Mouse (Mus musculus): ENCODE data around the gene Zfp553.
A peak's percentile ranks its signal among the peaks of the same experiment; 100 is the strongest.

Gene Zfp553

DNA sequence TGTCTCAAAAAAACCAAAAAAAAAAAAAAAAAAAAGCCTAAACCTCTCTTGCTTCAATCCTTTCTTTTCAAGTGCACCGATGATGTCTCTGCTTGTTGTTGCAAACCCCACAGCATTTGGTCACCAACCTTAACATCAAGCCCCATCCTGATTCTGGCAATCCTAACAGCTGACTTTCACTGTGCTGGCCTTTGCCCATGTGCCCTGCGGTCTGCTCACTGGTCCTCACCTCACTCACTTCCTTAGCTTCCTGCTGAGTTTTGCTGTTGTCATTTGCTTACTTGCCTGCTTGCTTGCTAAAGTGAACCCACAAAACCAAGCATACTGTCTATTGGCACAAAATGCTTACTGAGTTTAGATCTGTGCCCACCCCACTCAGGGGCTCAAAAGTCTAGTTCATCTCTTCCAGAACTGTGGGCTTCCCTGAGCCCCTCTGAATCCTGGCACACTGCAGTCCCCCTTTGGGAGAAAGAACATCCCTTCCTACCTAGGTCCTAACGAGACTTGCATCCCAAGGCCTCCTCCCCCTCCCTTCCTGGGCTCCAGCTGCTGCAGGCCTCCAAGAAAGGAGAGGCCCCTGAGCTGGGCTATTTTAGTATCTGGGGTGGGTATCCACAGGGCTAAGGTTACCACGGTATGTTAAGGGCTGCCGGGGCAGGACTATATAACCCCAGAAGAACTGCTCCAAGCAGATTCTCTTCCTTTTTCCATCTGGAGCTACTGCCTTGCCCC, 21.7 kb upstream of the Zfp553 start:
- no peak for DNase-seq

DNA sequence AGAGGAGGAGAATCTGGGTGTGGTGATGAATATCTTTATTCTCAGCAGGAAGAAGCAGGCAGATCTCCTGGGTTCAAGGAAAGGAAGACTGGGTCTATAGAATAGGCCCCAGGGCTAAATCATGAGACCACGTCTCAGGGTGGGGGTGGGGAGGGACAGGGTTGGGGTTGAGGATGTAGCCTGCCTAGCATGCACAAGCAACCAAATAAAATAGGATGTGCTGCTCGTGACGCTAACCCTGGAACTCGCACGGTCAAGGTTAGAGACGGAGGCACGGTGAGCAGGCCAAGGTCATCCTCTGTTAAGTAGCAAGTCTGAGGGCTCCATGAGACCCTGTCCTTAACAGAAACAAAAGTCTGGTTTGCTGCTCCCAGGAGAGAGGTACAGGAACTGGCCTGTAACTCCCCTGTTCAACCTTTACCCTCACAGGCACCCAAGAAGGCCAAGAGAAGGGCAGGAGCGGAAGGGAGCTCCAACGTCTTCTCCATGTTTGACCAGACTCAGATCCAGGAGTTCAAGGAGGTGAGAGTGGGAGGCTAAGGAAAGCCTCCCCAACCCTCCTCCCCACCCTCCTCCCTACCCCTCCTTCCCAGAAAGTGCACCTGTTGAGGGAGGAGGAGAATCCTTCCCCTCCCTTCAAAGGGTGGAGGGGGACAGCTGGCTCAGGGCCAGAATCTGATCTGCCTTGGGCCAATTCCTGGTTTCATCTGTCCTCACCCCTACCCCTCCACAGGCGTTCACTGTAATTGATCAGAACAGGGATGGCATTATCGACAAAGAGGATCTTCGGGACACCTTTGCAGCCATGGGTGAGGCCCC, 20.2 kb upstream of the Zfp553 start:
- no peak for DNase-seq

DNA sequence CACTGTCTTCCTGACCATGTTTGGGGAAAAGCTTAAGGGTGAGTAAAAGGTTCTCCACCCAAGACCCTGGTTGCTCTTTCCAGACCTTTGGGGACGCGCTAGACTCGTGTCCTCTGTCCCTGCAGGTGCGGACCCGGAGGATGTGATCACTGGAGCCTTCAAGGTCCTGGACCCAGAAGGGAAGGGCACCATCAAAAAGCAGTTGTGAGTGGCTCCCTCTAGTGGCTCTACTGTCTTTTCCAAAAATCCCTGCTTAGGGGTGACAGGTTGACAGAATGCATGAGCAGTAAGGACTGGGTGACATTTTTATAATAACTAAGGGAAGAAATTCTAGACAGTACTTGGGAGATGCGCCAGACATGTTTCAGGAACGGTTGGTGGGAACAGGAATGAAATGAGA, 19.4 kb upstream of the Zfp553 start:
- no peak for DNase-seq

DNA sequence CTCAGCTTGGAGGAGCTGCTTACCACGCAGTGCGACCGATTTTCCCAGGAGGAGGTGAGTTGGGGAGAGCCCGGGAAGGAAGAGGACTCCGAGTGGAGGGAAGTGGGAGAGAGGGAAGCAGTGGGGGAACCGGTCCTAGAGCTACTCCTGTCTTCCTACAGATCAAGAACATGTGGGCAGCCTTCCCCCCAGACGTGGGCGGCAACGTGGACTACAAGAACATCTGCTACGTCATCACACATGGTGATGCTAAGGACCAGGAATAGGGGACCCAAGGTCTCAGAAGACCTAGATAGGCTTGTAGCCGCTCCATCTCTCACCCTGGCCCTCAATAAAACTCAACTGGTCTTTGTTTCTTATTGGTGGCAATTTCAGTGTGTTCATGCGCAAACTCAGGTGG, 18.9 kb upstream of the Zfp553 start:
- DNase-seq, result no peak

DNA sequence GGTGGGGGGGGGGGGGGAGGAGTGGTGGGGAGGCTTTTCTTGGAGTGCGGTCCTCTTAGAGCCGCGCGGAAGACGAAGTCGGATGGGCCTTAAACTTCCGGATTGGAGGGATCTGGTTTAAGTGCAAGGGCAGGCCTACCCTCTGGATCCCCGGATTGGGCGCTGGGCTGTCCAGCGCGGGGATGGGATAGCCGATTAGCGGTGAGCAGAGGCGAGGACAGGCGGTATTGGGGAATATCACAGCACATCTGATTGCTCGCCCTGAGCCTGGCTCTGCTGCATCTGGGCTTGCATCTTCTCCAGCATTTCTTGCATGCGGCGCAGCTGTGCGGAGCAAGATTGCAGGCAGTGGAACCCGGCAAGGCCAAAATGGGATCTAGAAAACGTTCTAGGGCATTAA, 18.3 kb upstream of the Zfp553 start:
- no peak for DNase-seq

DNA sequence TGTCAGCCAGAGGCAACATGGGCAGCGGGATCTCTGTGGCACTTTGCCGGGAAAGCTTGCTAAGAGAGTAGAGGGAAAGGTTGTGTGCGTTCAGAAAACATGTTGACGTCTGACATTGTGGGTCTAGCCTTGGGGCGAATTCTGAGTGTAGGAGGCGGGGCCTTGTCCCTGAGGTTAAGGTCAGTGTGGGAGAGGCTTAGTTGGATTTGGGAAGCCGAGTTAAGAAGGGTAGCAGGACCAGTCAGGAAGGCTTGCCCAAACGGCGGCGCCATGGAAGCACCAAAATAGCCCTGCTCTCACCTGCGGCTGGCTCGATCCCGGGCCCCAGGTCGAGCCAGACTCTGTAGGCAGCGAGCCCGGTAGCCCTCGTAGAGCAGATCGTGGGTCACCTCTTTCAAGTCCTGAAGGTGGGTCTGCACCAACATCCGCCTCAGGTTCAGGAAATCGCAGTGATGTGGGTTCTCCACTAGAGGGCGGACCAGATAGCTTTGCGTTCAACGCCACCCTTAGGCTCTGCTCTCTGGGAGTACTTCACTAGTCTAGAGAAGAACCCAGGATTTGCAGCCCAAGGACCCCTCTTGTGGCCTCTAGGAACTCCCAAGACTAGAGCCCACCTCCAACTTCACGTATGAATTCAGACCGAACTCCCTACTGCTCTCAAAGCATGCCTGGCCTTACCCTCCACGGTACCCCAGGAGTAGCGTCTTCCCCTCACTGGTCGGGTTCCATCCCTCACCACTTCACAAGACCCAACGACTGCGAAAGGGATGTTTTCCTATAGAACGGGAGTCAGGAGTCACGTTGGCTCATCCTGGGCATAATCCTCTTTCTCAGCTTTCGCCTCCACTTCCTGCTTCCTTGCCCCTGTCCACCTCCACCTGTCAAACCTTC, 17.6 kb upstream of the Zfp553 start:
- DNase-seq, result peak in 1 of 2 experiments; percentile 54

DNA sequence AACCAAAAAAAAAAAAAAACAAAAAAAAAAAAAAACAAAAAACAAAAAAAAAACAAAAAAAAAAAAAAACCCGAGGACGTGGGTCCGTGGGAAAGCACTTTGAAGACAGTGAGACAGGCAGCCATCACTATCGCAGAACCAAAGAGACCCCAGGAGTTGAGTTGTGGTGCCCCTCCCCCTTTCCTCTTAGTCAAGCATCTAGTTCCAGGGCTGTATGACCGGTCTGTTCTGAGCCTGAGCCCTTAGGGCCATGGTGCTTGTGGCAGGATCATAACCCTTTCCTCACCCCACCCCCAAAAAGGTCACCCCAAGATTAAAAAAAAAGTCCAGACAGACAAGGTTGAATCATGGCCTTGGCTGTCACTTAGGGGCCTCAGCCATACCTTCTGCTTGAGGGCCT, 16.6 kb upstream of the Zfp553 start:
- no peak for DNase-seq

DNA sequence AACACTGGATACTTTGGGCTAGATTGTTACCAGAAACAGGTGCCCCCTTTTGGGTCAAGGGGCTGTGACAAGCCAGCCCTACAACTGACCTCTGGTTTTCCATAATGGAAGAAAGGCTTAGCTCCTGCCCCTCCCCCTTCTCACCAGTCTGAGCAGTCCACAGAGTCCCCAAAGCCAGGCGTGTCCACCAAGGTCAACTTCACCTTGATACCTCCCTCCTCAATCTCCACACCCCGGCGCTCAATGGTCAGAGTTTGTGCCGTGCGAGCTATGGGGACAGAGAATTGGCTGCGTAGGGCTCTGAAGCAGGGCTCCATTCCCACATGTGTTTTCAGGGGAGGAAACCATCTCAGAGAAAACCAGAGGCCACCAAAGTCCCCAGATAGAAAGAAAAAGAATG, 15.4 kb upstream of the Zfp553 start:
- no peak for DNase-seq

DNA sequence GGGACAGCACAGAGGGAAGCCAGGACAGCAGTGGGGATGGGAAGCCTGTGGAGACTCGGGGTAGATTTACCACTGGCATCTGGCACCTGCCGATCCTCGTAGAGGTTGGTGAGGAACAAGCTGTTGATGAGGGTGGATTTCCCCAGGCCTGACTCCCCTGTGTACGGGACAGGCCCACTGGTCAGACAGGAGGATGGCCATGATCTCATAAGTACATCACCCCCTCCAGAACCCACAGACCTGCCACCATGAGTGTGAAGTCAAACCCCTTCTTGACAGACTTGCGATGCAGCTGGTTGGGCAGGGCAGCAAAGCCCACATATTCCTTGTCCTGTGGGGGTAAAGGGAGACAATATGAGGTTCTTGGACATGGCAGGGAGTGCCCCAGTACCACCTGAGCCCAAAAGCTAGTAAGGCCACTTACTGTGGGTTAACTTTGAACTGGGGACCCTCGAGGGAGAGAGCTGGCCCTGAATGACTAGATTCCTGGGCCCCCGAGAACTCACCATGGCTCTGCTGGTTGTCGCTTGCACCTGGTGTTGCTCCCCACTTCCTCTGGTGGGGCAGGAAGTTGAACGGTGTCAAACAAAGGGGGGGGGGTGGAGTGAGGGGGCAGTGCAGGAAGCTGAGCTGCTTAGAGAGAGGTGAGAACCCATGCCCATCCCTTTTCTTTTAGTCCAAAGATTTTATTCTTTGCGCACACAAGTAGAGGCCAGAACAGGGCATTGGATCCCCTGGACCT, 14.8 kb upstream of the Zfp553 start:
- peak; percentile 55 for DNase-seq

DNA sequence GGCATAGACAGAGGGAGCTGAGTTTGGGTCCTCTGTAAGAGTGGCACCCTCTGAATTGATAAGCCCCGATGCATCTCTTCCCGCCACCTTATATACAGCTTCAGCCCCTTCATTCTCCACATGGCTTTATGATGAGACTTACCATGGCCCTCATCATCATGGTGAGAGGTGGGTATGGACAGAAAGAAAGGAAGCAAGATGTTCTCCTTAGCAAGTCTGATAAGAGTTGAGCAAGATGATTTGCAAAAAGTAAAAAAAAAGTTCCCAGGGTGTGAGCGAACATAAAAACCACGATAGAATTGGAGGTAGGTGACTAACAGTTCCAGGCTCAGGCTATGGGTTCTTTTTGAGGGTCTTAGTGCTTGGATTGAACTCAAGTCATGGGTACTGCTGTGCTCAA, 14.2 kb upstream of the Zfp553 start:
- DNase-seq, result no peak

DNA sequence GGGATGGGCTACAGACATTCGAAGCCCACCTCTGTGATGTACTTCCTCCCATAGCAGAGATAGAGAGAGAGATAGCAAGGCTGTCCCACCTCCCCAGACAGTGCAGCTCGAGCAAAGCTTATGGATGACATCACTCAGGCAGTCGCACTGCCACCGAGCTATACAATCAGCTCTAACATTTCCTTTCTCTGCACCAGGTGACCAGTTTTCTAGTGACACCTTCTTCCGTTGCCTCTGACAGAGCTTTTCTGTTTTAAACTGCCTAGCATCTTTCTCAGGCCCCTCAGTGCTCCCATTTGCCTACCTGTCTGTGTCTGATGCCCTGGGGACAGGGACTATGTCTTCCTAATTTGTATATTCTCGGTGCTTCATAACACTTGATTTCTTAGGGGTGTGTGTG, 12.4 kb upstream of the Zfp553 start:
- no peak for DNase-seq

DNA sequence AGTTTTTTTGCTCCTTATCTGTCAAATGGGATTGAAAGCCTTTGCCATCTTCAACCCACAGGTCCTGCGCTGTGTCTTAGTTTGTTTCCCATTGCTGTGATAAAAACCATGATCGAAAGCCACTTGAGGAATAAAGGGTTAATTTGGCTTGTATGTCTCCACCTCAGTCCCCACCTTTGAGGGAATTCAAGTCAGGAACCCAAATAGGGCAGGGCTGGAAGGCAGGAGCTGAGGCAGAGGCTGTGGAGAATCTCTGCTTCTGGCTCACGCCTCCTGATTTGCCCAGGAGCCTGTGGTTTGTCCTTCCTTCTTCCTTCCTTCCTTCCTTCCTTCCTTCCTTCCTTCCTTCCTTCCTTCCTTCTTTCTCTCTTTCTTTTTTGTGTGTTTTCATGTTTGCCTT, 9.8 kb upstream of the Zfp553 start:
- no peak for DNase-seq

DNA sequence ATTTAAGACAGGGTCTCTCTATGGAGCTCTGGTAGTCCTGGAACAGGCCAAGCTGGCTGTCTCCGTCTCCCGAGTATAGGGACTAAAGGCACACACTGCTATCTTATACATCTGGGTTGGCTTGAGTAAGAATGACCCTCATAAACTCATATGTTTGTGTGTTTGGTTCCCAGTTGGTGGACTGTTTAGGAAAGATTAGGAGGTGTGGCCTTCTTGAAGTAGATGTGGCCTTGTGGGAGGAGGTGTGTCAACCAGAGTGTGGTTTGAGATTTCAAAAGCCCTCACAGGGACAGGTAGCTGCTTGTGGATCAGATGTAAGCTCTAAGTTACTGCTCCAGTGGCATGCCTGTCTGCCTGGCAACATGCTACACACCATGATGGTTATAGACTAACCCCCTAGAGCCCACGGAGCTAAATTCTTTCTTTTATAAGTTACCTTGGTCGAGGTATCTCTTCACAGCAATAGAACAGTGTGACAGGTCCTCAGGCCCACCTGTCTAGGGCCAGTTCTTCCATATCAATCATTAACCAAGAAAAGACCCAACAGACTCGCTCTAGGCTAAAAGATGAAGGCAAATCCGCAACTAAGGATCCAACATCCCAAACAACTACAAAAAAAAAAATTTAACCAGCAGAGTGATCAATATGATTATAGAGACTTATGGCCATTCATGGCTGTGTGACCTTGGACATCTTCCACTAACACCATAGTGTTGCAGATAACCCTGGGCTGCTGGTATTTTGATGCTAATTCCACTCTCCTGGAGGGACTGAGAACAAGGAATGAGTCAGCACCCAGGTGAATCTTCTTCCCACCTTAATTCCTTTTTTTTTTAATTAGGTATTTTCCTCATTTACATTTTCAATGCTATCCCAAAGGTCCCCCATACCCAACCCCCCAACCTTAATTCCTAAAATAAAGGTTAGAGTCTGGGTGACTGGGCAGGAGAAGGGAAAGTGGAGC, 9.1 kb upstream of the Zfp553 start:
- no peak for DNase-seq

DNA sequence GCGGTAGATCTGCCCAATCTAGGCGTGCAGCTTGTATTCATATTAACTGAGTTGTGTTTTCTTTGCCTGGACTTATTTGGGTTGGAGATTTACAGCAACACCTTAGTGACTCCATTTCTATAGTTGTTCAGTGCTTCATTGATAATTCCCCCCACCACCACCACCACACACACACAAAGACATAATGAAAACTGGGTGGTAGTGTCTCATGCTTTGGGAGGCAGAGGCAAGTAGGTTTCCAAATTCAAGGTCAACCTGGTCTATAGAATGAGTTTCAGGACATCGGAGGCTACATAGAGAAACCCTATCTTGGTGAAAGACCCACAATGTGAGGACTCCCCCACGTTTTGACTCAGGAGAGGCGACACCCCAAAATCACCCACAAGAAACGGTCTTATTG, 8.2 kb upstream of the Zfp553 start:
- no peak for DNase-seq

DNA sequence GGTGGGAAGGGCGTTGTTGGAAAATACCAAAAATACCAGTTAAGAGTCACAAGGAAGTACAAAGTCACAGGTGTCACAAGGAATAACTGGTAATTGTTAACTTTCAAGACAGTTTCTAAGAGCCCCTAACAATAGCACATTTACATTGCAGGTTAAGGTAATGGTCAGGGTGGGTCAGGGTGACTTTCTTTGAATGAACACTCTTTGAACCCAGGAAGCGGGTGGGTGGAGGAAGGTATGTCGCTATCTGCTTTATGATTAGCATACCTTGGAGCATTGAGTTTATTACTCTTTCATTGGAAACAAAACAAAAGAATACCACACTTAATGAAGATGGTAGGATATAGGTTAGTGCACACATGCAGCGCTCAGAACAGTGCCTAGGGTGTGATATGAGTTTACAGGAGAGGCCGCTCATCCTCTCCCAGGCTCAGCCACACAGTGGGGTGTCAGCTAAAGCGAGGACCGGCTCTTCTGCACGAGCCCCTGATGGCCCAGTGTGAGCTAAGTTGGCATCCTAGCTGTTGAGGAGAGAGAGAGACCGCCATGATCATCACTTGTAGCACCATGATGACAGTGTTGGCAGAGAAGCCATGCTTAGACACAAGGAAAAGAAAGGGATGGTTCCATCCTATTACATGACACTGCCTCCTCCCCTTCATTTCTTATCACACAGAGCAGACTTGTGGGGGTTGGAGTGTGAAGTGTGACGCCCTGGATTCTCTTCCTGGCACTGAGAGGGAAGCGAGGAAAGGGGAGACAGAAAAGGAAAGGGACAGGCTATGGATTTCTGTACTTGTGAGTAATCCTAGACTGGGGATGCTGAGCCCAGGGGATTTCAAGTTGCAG, 7.5 kb upstream of the Zfp553 start:
- no peak for DNase-seq

DNA sequence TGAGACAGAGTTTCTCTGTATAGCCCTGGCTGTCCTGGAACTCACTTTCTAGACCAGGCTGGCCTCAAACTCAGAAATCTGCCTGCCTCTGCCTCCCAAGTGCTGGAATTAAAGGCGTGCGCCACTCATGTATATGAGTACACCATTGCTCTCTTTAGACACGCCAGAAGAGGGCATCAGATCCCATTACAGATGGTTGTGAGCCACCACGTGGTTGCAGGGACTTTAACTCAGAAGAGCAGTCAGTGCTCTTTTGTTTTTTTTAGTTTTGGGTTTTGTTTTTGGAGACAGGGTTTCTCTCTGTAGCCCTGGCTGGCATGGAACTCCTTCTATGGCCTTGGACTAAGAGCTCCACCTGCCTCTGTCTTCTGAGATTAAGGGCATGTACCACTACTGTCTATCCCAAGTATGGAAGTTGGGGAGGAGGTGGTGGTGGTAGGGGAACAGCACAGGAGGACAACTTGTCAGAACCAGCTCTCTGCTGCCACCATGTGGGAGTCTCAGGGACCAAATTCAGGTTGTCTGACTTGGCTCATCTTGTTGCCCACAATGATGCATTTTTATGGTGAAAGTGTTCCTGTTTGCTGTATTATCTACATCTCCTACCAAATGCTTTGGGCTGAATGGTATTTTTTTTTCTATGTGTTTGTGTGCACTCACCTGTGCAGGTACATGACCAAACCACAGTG, 4.1 kb upstream of the Zfp553 start:
- DNase-seq, result peak; percentile 71 to 87

DNA sequence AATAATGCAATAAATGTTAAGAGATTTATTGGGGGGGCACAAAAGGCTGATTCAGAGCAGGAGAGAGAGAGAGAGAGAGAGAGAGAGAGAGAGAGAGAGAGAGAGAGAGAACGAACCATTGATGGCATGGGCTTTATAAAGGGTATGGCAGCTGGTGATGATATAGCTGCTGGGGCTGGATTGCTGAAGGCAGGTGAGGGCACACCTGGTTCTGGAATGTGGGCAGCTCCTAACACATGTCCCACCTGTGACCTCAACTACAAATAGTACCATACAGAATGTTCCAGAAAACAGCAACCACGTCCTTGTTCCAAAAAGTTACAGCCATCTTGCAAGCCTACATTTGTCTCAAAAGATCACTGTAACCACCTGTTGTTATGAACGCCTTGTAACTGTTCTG, 1.5 kb upstream of the Zfp553 start:
- DNase-seq, result no peak

DNA sequence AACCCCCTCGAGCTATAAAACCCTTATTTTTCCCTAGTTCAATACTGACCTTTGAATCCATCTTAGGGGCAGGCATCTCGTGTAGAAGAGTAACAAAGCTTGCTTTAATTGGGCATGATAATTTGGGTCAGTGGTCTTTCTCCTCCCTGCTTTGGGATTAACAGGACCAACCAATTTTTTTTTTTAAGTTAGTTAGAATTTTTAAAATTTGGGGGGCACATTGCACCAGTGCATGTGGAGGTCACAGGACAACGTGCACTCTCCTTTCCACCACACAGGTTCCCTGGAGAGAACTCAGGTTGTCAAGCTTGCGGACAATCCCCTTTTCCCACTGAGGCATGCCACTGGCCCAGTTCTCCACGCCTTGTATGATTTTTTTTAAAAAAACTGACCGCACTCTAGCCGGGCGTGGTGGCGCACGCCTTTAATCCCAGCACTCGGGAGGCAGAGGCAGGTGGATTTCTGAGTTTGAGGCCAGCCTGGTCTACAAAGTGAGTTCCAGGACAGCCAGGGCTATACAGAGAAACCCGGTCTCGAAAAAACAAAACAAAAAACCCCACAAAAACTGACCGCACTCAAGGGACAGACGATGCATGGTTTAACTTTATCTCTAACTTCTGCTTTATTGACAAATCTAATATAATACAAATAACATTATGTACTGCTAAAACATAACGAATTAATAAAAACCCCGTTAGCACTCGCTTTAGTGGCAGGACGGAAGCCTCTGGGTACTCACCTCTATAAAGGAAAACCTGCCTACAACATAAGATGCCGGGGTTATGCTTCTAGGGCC, 837 bp upstream of the Zfp553 start:
- no peak for DNase-seq

DNA sequence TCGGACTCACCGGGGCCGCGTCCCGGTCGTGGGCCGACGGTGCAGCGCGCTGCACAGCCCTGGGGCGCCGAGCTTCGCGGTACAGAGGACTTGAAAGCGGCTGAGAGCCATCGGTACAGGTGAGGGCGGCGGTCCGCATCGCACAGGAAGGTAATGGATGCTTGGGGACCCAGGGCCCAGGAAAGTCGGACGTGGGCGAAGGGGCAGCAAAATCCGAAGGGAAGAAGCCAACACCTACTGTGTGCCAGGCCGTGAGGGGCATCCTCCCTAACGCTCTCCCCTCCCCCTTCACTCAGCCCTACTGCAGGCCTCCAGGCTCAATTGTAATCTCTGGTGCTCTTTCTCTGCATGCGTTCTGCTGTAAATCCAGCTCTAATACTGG, 498 bp downstream of the Zfp553 start:
- no peak for DNase-seq
